Mouse (Mus musculus): ENCODE measurements around the gene Tfg.

Gene Tfg

DNA sequence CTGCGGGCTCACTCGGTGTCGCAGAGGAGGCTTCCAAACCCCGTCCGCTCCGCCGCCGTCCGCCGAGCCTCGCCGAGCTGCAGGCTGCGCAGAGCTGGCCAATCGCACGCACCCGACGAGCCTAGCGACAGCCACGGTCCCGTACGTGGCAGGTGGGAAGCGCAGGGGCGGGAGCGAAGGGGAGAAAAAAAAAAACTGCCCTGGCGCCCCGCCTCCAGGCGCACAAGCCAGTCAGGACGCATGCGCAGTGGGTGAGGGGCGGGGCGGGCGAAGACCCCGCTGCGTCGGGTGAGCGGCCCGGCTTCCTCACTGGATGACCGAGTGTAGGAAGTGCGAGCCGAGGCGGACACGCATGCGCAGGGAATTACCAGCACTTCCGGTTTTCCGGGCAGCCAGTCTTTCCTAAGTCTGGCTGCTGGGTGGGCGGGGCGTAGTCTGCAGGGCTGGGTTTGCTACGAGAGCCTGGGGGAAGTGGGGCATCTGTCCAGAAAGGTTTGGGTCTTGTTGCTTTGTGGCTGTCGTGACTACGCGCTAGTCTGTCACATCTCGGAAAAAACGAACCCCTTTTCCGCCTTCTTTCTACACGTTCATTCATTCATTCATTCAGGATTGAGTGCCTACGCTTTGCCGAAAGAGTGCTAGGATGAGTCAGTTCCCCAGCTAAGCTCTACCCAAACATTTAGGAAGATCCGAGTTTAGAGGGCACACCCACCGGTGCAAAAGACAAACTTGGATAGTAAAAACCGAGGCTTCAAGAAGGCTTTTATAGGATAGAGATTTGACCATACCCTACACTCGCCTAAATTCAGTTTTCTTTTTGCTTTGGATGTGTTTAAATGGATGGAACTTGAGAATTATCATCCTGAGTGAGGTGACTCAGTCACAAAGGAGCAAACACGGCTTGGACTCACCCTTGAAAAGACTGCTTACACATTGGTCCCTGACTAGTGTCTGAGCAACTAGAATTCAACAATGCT is at the start of gene Tfg:
Gene Tfg (minus strand): TSS at position 227 of the 977 bp plus-strand sequence.
- peak; percentile 99 for DNase-seq (ENCODE audit: low read depth, low spot score)

DNA sequence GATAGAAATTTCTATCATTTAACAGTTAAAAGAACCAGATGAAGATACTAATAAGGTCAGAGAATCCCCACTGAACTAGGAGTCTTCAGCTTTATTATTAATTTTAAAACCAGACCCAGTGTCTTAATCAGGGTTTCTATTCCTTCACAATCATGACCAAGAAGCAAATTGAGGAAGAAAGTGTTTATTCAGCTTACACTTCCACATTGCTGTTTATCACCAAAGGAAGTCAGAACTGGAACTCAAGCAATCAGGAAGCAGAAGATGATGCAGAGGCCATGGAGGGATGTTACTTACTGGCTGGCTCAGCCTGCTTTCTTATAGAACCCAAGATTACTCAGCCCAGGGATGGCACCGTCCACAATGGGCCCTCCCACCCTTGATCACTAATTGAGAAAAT is 11.8 kb upstream of the Tfg start:
- no peak for DNase-seq (ENCODE audit: low read depth, low spot score)

DNA sequence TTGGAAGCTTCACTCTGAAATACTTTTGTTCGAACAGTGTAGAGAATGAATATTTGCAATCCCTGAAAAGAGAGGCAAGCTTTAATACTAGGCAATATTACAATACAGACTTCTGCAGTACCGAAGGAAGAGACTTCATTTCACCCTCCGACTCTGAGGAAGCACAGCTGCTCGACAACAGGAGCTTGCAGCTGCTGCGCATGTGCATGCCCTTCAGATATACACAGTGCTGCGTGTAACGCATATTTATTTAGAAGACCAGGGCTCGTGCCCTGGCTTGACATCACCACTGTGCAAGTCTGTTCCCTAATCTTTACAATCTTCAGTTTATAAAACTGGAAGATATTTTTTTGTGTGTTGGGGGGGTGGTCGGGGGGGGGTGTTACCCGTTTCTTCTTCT is 7.7 kb upstream of the Tfg start:
- DNase-seq (ENCODE audit: low read depth, low spot score), result no peak

DNA sequence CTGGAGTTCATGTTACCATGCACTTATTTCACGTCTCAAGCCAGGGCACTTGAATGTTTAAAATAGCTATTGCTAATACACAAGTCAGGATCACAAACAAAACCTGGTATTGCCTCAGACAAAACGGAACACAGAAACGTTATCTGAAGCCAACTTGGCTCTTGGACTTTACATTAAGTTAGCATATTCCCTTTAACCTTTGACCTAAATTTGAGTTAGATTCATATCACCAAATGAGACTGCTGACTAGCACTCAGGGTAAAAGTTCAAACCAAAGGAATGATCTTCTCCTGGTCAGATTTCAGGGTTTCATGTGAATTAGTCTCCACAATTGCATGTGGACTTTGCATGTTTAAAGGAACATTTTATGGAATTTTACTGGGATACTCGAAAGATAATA is 5.1 kb upstream of the Tfg start:
- DNase-seq (ENCODE audit: low read depth, low spot score), result no peak

GRCm38 (mm10) chr16:56719031-56719430 is 1.8 kb upstream of the Tfg start:
- no peak for DNase-seq (ENCODE audit: low read depth, low spot score)

GRCm38 (mm10) chr16:56716557-56717179 is 582 bp downstream of the Tfg start:
- peak; percentile 78 for DNase-seq (ENCODE audit: low read depth, low spot score)

GRCm38 (mm10) chr16:56715608-56716007 is 1.6 kb downstream of the Tfg start:
- no peak for DNase-seq (ENCODE audit: low read depth, low spot score)

GRCm38 (mm10) chr16:56710071-56710470 is 7.2 kb downstream of the Tfg start:
- DNase-seq (ENCODE audit: low read depth, low spot score), result no peak

- DNase-seq (ENCODE audit: low read depth, low spot score), result no peak
Measured at GRCm38 (mm10) chr16:56705731-56706130, 11.5 kb downstream of the Tfg start.

GRCm38 (mm10) chr16:56700898-56701297 is 16.4 kb downstream of the Tfg start:
- no peak for DNase-seq (ENCODE audit: low read depth, low spot score)

DNA sequence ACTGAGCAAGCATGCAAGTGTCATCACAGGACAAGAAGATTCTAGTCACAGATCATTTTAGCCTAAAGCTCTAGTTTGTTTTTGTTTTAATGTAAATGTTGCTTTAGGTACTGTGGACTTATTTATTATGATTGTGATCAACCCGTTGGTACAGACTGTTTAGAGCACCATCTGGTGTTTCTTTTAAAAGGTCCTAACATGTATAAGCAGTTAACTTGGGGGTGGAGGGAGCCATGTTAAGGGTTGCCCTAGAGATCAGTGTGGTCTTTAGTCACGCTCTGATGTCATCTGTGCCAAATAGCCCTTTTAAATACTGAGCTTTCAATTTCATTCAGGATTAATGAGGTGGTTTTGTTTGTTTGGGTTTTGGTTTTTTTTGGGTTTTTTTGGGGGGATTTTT is 20.8 kb downstream of the Tfg start:
- no peak for DNase-seq (ENCODE audit: low read depth, low spot score)

DNA sequence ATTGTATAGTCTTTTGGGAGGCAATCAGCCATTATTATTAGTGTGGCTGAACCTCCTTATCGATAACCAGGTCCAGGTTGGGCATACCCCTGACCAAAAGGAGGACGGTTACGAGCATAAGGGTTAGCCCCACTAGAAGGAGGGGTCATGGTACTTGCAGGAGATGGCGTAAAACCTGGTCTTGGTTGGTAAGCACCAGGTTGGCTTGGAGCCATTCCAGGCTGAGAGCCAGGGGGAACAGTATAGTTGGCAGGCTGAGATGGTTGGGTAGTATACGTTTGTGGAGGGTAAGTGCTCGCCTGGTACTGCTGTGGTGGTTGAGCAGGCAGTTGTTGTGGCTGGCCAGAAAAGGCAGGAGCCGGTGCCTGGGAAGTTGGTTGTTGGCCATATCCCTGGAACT is 26.5 kb downstream of the Tfg start:
- no peak for DNase-seq (ENCODE audit: low read depth, low spot score)

DNA sequence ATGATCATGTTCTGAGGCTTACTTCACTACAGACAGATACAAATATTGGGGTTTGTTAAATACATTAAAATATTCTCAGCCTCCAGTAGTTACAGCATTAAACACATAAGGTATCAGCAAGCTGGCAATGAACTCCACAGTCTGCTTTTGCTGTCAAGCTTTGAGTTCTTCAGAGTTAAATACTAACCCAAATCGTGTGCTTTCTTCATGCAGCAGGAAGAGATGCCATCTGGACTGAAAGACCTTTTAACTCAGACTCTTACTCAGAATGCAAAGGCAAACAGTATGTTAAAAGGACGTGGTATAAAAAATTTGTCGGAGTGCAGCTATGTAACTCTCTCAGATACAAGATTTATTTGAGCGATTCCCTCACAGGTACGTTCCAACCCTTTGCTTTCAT is 30.5 kb downstream of the Tfg start:
- no peak for DNase-seq (ENCODE audit: low read depth, low spot score)

- DNase-seq (ENCODE audit: low read depth, low spot score), result no peak
Measured at GRCm38 (mm10) chr16:56681010-56681645, 36.1 kb downstream of the Tfg start.

GRCm38 (mm10) chr16:56677146-56677545 is 40.1 kb downstream of the Tfg start:
- no peak for DNase-seq (ENCODE audit: low read depth, low spot score)

- DNase-seq (ENCODE audit: low read depth, low spot score), result no peak
Measured at GRCm38 (mm10) chr16:56673420-56673819, 43.8 kb downstream of the Tfg start.

- no peak for DNase-seq (ENCODE audit: low read depth, low spot score)
Measured at GRCm38 (mm10) chr16:56670941-56671340, 46.3 kb downstream of the Tfg start.

DNA sequence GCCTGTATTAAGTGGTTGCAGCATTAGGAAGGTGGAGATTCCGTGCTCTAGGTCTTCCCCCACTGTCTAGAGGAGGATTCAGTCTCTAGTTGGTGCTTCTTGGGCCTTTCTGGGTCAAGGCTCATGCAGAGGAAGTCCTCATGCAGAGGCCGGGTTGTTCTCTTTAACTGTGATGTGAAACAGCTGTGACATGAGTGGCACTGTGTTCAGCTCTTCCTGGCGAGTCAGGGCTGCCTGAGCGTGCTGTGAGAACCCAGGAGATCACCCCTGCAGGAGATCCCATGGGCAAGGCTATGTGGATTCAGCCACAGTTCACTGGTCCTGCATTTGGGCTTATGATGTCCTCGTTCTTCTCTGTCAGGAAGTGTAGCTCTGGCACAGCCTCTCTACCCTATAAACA is 47.7 kb downstream of the Tfg start:
- no peak for DNase-seq (ENCODE audit: low read depth, low spot score)

DNA sequence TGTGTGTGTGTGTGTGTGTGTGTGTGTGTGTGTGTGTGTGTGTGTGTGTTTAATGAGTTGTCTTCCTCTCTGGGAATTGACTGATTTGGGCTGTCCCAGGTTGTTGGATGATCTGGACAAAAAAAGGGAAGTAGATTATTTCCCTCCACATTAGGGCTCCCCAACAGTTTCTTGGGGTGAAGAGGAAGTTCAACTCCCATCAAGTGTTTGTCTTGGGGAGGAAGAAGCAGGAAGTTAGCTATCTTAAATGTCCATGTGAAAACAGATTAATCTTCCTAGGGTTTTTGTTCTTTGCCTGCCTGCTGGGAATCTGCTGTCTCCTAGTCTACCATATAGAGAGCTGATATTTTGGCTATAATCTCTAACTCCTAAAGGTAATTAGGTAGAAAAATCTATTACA is 58.4 kb downstream of the Tfg start:
- no peak for DNase-seq (ENCODE audit: low read depth, low spot score)

GRCm38 (mm10) chr16:56655193-56655910 is 61.9 kb downstream of the Tfg start:
- DNase-seq (ENCODE audit: low read depth, low spot score), result peak; percentile 16

GRCm38 (mm10) chr16:56646382-56647172 is 70.7 kb downstream of the Tfg start:
- DNase-seq (ENCODE audit: low read depth, low spot score), result no peak
